Mouse (Mus musculus) stomach, adult 2 months (tissue): ENCODE measurements around the gene Btbd35f2. TPM values are rescaled to one million over a fixed set of nuclear protein-coding genes. Genes with fewer than 3 reads are reported as not detected.

Experiments used
- polyA plus RNA-seq: library from polyadenylated mRNA; depleted of rRNA; stranded (reverse); fragments of >200 nt; gene quantifications from 2 replicates; pipeline ENCODE4 v1.2.3, GENCODE M21; 2012; rRNA removed

Gene Btbd35f2
- polyA plus RNA-seq = not detected in 2 replicates

DNA sequence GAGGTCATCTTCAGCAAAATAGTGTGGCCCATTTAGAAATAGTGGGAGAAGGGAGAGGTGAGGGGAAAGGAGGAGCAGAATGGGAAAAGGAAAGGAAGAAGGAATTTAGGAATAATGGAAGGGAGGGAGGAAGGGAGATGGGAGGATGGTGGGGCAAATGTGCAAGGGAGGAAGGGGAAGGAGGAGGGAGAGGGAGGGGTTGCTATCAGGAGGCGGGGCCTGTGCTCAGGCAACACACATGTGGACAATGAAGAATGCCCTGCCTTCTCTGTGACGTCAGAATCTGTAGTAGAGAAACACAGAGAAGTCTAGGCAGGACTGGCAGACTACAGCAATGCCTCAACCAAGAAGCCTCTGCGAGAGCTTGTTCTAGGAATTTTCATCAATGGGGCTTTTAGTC lies at the start of gene Btbd35f2:
TSS of gene Btbd35f2 (plus strand) at position 301 of the 400 bp plus-strand sequence.

Other genes starting within 250 kb of the Btbd35f2 start
- gene Btbd35f22, start 230.6 kb upstream of the Btbd35f2 start, polyA plus RNA-seq = not detected in 2 replicates